Comparison of ENCODE assay signal across 28 mouse cellular contexts in genomic region chr9:82609946-82610345, GRCm38 (mm10).
DNase-seq lines count a peak whose midpoint lies in the region; ATAC-seq and TF ChIP-seq lines count a peak whose summit lies in the region.
"Had no signal": no experiment of that assay in that cellular context is flagged by ENCODE, and none has a peak within 500 bp of the region (broad histone marks: within the 10 kb centered on the region; RNA-seq: fewer than 3 reads in every experiment).

No protein-coding gene starts in this region.

- H3K4me1 ChIP-seq in hindbrain, embryonic 15.5 days (replicated peaks): no peaks in the 10 kb centered on the region
- H3K4me1 ChIP-seq in hindbrain, embryonic 11.5 days (replicated peaks; ENCODE audit: control insufficient read depth, insufficient read depth, low read length): no peaks in the 10 kb centered on the region
- H3K4me1 ChIP-seq in midbrain, postnatal 0 days (ENCODE audit: insufficient read depth, low read length): no peaks in the 10 kb centered on the region
- H3K4me1 ChIP-seq in midbrain, embryonic 13.5 days (replicated peaks): no peaks in the 10 kb centered on the region
- H3K4me1 ChIP-seq: embryonic facial prominence, embryonic 12.5 days; forebrain, embryonic 15.5 days; limb, embryonic 12.5 days; liver, embryonic 15.5 days; lung, embryonic 15.5 days; midbrain, embryonic 10.5 days; neural tube, embryonic 13.5 days had no signal

- no peaks in the 10 kb centered on the region for H3K9me3 ChIP-seq in hindbrain, embryonic 15.5 days
- no peaks in the 10 kb centered on the region for H3K9me3 ChIP-seq in hindbrain, embryonic 11.5 days (ENCODE audit: control insufficient read depth, low read length)
- no peaks in the 10 kb centered on the region for H3K9me3 ChIP-seq in midbrain, postnatal 0 days (ENCODE audit: low read length)
- no peaks in the 10 kb centered on the region for H3K9me3 ChIP-seq in midbrain, embryonic 13.5 days
- H3K9me3 ChIP-seq: embryonic facial prominence, embryonic 12.5 days; forebrain, embryonic 15.5 days; limb, embryonic 12.5 days; liver, embryonic 15.5 days; lung, embryonic 15.5 days; midbrain, embryonic 10.5 days; neural tube, embryonic 13.5 days had no signal

- no peak for TF ChIP-seq CTCF in midbrain, postnatal 0 days (IDR thresholded peaks at IDR 0.05)
- no peak for TF ChIP-seq CTCF in brain, embryonic 14.5 days (IDR thresholded peaks at IDR 0.05; ENCODE audit: borderline replicate concordance, extremely low read depth, insufficient read depth, insufficient read length)

- no peak overlapping the region for H3K27ac ChIP-seq in hindbrain, embryonic 15.5 days (replicated peaks)
- H3K27ac ChIP-seq in hindbrain, embryonic 11.5 days (ENCODE audit: low read depth, low read length): no peak overlapping the region
- no peak overlapping the region for H3K27ac ChIP-seq in midbrain, postnatal 0 days (ENCODE audit: low read depth, low read length)
- no peak overlapping the region for H3K27ac ChIP-seq in midbrain, embryonic 13.5 days
- H3K27ac ChIP-seq: embryonic facial prominence, embryonic 12.5 days; forebrain, embryonic 15.5 days; kidney, postnatal 0 days; limb, embryonic 12.5 days; liver, embryonic 15.5 days; lung, embryonic 15.5 days; midbrain, embryonic 10.5 days; neural tube, embryonic 13.5 days had no signal

- H3K9ac ChIP-seq in hindbrain, embryonic 15.5 days: no peak overlapping the region
- H3K9ac ChIP-seq in hindbrain, embryonic 11.5 days (ENCODE audit: low read depth, low read length): no peak overlapping the region
- no peak overlapping the region for H3K9ac ChIP-seq in midbrain, postnatal 0 days (replicated peaks; ENCODE audit: low read length, poor library complexity, severe bottlenecking)
- H3K9ac ChIP-seq in midbrain, embryonic 13.5 days (replicated peaks): no peak overlapping the region
- H3K9ac ChIP-seq: embryonic facial prominence, embryonic 12.5 days; forebrain, embryonic 15.5 days; limb, embryonic 12.5 days; liver, embryonic 15.5 days; lung, embryonic 15.5 days; neural tube, embryonic 13.5 days had no signal

- ATAC-seq in hindbrain, embryonic 15.5 days (ENCODE audit: low FRiP score, low read depth): peak; percentile 23; the same call in 1 of the 2 replicates
- ATAC-seq in hindbrain, embryonic 11.5 days (ENCODE audit: low FRiP score): no peak
- peak; percentile 56; the same call in 1 of the 2 replicates for ATAC-seq in midbrain, postnatal 0 days (ENCODE audit: low FRiP score)
- ATAC-seq in midbrain, embryonic 13.5 days: no peak
- ATAC-seq: forebrain, embryonic 15.5 days; intestine, embryonic 16.5 days; midbrain, embryonic 16.5 days; Patski had no signal

- no peak for TF ChIP-seq POLR2A in brain, embryonic 14.5 days (IDR thresholded peaks at IDR 0.05; ENCODE audit: borderline replicate concordance, extremely low read depth, insufficient read depth, insufficient read length, poor library complexity, severe bottlenecking)

- H3K4me3 ChIP-seq in hindbrain, embryonic 15.5 days: no peak overlapping the region
- no peak overlapping the region for H3K4me3 ChIP-seq in hindbrain, embryonic 11.5 days (ENCODE audit: low read depth, low read length)
- no peak overlapping the region for H3K4me3 ChIP-seq in midbrain, postnatal 0 days (ENCODE audit: low read depth, low read length)
- no peak overlapping the region for H3K4me3 ChIP-seq in midbrain, embryonic 13.5 days (replicated peaks)
- H3K4me3 ChIP-seq: embryonic facial prominence, embryonic 12.5 days; forebrain, embryonic 15.5 days; limb, embryonic 12.5 days; liver, embryonic 15.5 days; lung, embryonic 15.5 days; midbrain, embryonic 10.5 days; myocyte; neural tube, embryonic 13.5 days had no signal

- H3K36me3 ChIP-seq in hindbrain, embryonic 15.5 days: no peaks in the 10 kb centered on the region
- no peaks in the 10 kb centered on the region for H3K36me3 ChIP-seq in hindbrain, embryonic 11.5 days (ENCODE audit: control insufficient read depth, insufficient read depth, low read length)
- no peaks in the 10 kb centered on the region for H3K36me3 ChIP-seq in midbrain, postnatal 0 days (ENCODE audit: insufficient read depth, low read length)
- no peaks in the 10 kb centered on the region for H3K36me3 ChIP-seq in midbrain, embryonic 13.5 days
- H3K36me3 ChIP-seq: embryonic facial prominence, embryonic 12.5 days; forebrain, embryonic 15.5 days; limb, embryonic 12.5 days; liver, embryonic 15.5 days; lung, embryonic 15.5 days; midbrain, embryonic 10.5 days; neural tube, embryonic 13.5 days had no signal

- peak; percentile 69 to 71 for DNase-seq in cerebellum, postnatal 14 days
- no peak for DNase-seq in cerebellum, adult 18-20 months
- DNase-seq in hindbrain, embryonic 11.5 days (ENCODE audit: low spot score): no peak
- DNase-seq in midbrain, postnatal 0 days (ENCODE audit: low spot score): peak; percentile 54
- DNase-seq in brain, embryonic 14.5 days (ENCODE audit: low read depth): peak; percentile 8
- no peak for DNase-seq in kidney, postnatal 36 days
- DNase-seq: adrenal gland, postnatal 10 days; cerebellum, adult 2 months; embryo, embryonic 11 days; gastrocnemius, postnatal 10 days; heart, postnatal 14 days; kidney, adult 8-10 months; layer of hippocampus, adult 9-11 months; thymus, postnatal 4 days had no signal

- WGBS in hindbrain, embryonic 15.5 days: 75% methylated on average over 4 of the region's 4 CpGs
- 84% methylated on average over 4 of the region's 4 CpGs for WGBS in hindbrain, embryonic 11.5 days
- 88% methylated on average over 4 of the region's 4 CpGs for WGBS in midbrain, postnatal 0 days
- 95% methylated on average over 4 of the region's 4 CpGs for WGBS in midbrain, embryonic 13.5 days

- H3K27me3 ChIP-seq in hindbrain, embryonic 15.5 days: no peaks in the 10 kb centered on the region
- no peaks in the 10 kb centered on the region for H3K27me3 ChIP-seq in hindbrain, embryonic 11.5 days (ENCODE audit: control insufficient read depth, insufficient read depth, low read length)
- no peaks in the 10 kb centered on the region for H3K27me3 ChIP-seq in midbrain, postnatal 0 days (ENCODE audit: insufficient read depth, low read length)
- no peaks in the 10 kb centered on the region for H3K27me3 ChIP-seq in midbrain, embryonic 13.5 days
- H3K27me3 ChIP-seq: embryonic facial prominence, embryonic 12.5 days; forebrain, embryonic 15.5 days; limb, embryonic 12.5 days; liver, embryonic 15.5 days; lung, embryonic 15.5 days; neural tube, embryonic 13.5 days had no signal

- H3K4me2 ChIP-seq in hindbrain, embryonic 15.5 days: no peak overlapping the region
- H3K4me2 ChIP-seq in hindbrain, embryonic 11.5 days (replicated peaks; ENCODE audit: low read depth, low read length): no peak overlapping the region
- H3K4me2 ChIP-seq in midbrain, postnatal 0 days (ENCODE audit: low read depth, low read length, poor library complexity, severe bottlenecking): no peak overlapping the region
- no peak overlapping the region for H3K4me2 ChIP-seq in midbrain, embryonic 13.5 days (replicated peaks)
- H3K4me2 ChIP-seq: embryonic facial prominence, embryonic 12.5 days; forebrain, embryonic 15.5 days; limb, embryonic 12.5 days; liver, embryonic 15.5 days; lung, embryonic 15.5 days; neural tube, embryonic 13.5 days had no signal

Comparison
In these comparisons a context has a peak if more than half of its experiments do, and no peak if none do; other contexts are left out.
1. DNase-seq: peak in cerebellum, postnatal 14 days (2 of 2), midbrain, postnatal 0 days (single experiment) and brain, embryonic 14.5 days (single experiment); none in cerebellum, adult 18-20 months (0 of 2), hindbrain, embryonic 11.5 days (single experiment) and kidney, postnatal 36 days (0 of 2).
2. ATAC-seq: peak in hindbrain, embryonic 15.5 days (single experiment) and midbrain, postnatal 0 days (single experiment); none in hindbrain, embryonic 11.5 days (single experiment) and midbrain, embryonic 13.5 days (single experiment).